Mouse (Mus musculus) testis, adult 2 months (tissue): ENCODE data around the gene A430033K04Rik.

Experiments
- CTCF ChIP-seq: fragments of 200-500 bp; IDR thresholded peaks from 2 replicates; pipeline ENCODE4 v1.5.1; 2012; ENCODE audit warnings: low read depth, mild to moderate bottlenecking, inconsistent platforms, low read length, moderate library complexity; ENCODE audit not compliant: control insufficient read depth, insufficient read depth, insufficient replicate concordance
- POLR2A ChIP-seq: fragments of 200-500 bp; IDR thresholded peaks from 2 replicates; pipeline ENCODE4 v1.6.1; 2012; ENCODE audit warnings: low read depth, mild to moderate bottlenecking, inconsistent platforms, low read length, moderate library complexity; ENCODE audit not compliant: control insufficient read depth

DNA sequence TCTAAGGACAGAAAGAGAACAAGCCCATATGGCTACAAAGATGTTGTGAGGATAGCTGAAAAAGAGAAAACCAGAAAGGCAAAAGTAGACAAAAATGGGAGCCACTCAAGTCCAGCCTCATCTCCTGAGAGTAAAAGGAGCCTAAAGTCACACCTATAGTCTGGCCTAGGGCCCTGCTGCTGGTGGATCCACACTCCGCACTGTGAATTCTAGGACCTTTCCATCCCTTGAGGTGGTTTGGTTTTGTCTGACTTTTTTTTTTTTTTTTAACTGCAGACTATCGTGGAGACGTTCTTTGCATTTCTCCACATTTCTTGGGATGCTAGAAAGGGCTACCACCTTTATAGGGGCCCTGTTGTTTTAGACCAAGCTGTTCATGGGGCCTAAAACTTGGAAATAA lies 18.4 kb downstream of the A430033K04Rik start:
- TF ChIP-seq CTCF: no peak
- no peak for TF ChIP-seq POLR2A
